Mouse (Mus musculus) hindbrain, postnatal 0 days (tissue): Measurements from ENCODE around the gene Kcng3. TPM values are rescaled to one million over a fixed set of nuclear protein-coding genes. Genes with fewer than 3 reads are reported as not detected.

Experiments
- ATAC-seq: fragments of 200-750 bp; cut with Nextera tagmentation; 2 replicates; pipeline ENCODE4 v1.8.0; 2017; ENCODE audit warnings: mild to moderate bottlenecking, moderate TSS enrichment, moderate library complexity
- DNase-seq: peaks from one replicate; pipeline ENCODE4 v3.0.0-alpha.2; 2015; ENCODE audit warnings: low spot score
- H3K27ac ChIP-seq: fragments of 300-500 bp; sonication (generic); 2 replicates; pipeline ENCODE4 v1.5.1; 2014; ENCODE audit warnings: mild to moderate bottlenecking
- H3K27me3 ChIP-seq: fragments of 300-500 bp; sonication (generic); 2 replicates; pipeline ENCODE4 v1.6.1; 2014; ENCODE audit warnings: low read length, mixed read lengths; ENCODE audit not compliant: insufficient read depth
- H3K36me3 ChIP-seq: fragments of 300-500 bp; sonication (generic); 2 replicates; pipeline ENCODE4 v1.6.1; 2014; ENCODE audit warnings: low read length, mixed read lengths; ENCODE audit not compliant: insufficient read depth
- H3K4me1 ChIP-seq: fragments of 300-500 bp; sonication (generic); 2 replicates; pipeline ENCODE4 v1.6.1; 2014; ENCODE audit warnings: antibody characterized with exemption, low read length, mixed read lengths; ENCODE audit not compliant: insufficient read depth
- H3K4me2 ChIP-seq: fragments of 300-500 bp; sonication (generic); 2 replicates; pipeline ENCODE4 v1.6.1; 2014; ENCODE audit warnings: low read depth, mild to moderate bottlenecking, low read length, moderate library complexity, mixed read lengths
- H3K4me3 ChIP-seq: fragments of 300-500 bp; sonication (generic); 2 replicates; pipeline ENCODE4 v1.5.1; 2014; ENCODE audit warnings: low read length
- H3K9ac ChIP-seq: fragments of 300-500 bp; sonication (generic); replicated peaks from 2 replicates; pipeline ENCODE4 v1.6.1; 2014; ENCODE audit warnings: mild to moderate bottlenecking, low read length, moderate library complexity, mixed read lengths
- H3K9me3 ChIP-seq: fragments of 300-500 bp; sonication (generic); 2 replicates; pipeline ENCODE4 v1.6.1; 2016; ENCODE audit warnings: low read length, mixed read lengths
- CTCF ChIP-seq: IDR thresholded peaks from 2 replicates; pipeline ENCODE4 v1.5.1; 2016; ENCODE audit warnings: antibody characterized with exemption, control low read depth, low read depth
- WGBS: fragments of 180-500 bp; shearing (Covaris S2); extraction: QIAGEN DNeasy Blood & Tissue Kit; methylation state at CpG from one replicate; pipeline ENCODE4 v1.1.7; 2014; 5-methylcytosine and 5-hydroxymethylcytosine counted together
- polyA plus RNA-seq: library from polyadenylated mRNA; unstranded; fragments of >200 nt; fragmentation: Nextera tagmentation; extraction: Ambion mirVana; gene quantifications from 2 replicates; pipeline ENCODE4 v1.2.1, GENCODE M21; 2015
- total RNA-seq: library from RNA; depleted of rRNA; stranded (reverse); fragments of >200 nt; gene quantifications from 2 replicates; pipeline ENCODE4 v1.2.3, GENCODE M21; 2014

Kcng3 gene
- total and polyA plus RNA-seq, 2 experiments from 2014 or later: 0.06 to 2.2 TPM

DNA sequence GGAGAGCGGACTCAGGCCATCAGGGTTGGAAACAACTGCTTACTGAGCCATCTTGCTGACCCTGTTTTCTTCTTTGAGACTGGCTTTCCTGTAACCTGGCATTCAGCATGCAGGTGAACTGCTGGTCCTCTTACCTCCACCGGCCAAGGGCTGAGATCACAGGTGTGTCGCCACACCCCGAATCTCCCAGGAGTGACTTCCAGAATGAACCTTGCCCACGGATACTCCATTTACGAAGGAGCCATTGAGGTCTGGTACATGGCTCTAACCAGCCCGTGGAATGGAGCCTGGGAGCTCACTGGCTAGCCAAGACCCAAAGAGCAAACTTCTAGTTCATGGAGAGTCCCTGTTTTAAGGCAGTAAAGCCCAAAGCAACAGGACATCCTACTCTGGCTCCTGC, 15.7 kb upstream of the Kcng3 start:
- Histone ChIP-seq H3K4me3 (no peak overlapping the region), H3K27ac (no peak overlapping the region), H3K9ac (no peak overlapping the region), H3K36me3 (no peaks in the 10 kb centered on the region), H3K9me3 (no peaks in the 10 kb centered on the region), H3K4me2 (no peak overlapping the region), H3K27me3 (no peaks in the 10 kb centered on the region), H3K4me1 (no peaks in the 10 kb centered on the region)
- ATAC-seq (no peak), DNase-seq (no peak)
- no peak for TF ChIP-seq CTCF
- 98% methylated on average over 7 of the region's 7 CpGs for WGBS

DNA sequence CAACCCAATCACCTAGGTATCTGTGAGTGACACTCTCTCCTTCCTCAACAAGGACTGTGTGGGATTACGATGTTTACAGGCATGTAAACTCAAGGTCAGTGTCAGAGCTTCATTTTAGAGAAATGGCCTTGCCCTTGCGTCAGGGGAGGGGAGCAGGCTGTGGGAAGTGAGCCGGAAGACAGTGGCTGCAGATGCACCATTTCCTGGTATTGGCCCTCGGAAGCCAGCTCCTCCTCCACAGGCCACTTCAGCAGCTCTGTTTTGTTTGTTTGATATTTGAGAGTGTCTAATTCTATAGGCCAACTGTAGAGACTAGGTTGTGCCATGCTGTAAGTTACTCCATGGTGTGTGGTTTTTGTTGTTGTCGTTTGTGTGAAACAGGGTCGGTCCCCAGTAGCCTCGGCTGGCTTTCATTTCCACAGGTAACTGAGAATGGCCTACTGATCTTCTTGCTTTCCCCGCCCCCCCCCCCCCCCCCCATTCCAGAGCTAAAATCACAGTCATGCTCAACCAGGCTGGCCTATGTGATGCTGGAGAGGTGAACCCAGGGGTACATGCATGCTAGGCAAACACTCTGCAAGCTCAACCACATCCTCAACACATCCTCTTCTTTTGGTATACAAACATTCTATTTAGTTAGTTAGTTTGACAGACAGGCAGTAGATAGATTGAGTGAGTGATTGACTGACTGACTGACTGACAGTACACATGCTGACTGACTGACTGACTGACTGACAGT, 14.9 kb upstream of the Kcng3 start:
- Histone ChIP-seq H3K4me1 (no peaks in the 10 kb centered on the region), H3K4me2 (no peak overlapping the region), H3K27ac (no peak overlapping the region), H3K9ac (no peak overlapping the region), H3K9me3 (no peaks in the 10 kb centered on the region), H3K36me3 (no peaks in the 10 kb centered on the region), H3K4me3 (no peak overlapping the region), H3K27me3 (no peaks in the 10 kb centered on the region)
- DNase-seq (no peak), ATAC-seq (no peak)
- TF ChIP-seq CTCF: no peak
- 84% methylated on average over 8 of the region's 8 CpGs for WGBS

DNA sequence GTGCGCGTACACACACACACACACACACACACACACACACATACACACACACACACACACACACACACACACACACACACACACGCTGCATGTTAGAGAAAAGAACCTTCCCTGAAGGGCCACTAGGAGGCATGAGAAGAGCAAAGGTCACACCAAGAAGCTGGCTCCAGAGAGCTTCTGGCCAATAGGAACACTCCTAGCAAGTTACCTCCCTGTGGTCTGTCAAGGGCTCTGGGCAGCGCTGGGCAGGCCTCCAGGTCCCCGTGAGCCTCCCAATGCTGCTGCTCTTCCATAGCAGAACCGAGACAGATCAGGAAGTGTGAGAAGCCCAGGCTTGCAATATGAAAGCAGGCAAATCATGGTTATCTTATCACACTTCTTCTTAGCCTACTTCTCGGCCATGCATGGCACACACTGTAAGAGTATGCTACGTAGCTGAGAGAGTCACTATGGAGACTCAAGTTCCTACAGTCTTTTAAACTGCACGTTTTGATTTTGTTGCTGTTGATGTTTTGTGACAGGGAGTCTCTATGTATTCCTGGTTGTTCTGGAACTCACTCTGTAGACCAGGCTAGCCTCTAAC, 13.6 kb upstream of the Kcng3 start:
- Histone ChIP-seq H3K9ac (no peak overlapping the region), H3K9me3 (no peaks in the 10 kb centered on the region), H3K27me3 (no peaks in the 10 kb centered on the region), H3K4me3 (no peak overlapping the region), H3K4me2 (no peak overlapping the region), H3K36me3 (no peaks in the 10 kb centered on the region), H3K27ac (no peak overlapping the region), H3K4me1 (no peaks in the 10 kb centered on the region)
- WGBS: 56% methylated on average over 9 of the region's 9 CpGs
- DNase-seq: peak; percentile 35
- peak; percentile 36 for TF ChIP-seq CTCF
- ATAC-seq: no peak

DNA sequence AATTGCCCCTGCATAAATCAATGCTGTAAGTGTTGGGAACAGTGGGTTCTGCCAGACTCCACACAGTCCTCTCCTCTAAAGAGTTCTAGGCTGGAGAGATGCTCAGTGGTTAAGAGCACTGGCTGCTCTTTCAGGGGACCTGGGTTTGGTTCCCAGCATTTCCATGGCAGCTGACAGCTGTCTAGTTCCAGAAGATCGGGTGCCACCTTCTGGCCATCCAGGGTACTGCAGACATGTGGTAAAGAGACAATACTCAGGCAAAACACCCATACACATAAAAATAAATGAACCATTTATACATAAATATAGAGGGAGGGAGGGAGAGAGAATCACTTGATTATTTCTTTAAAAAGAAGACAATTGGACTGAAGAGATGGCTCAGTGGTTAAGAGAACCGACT, 5.7 kb upstream of the Kcng3 start:
- no peaks in the 10 kb centered on the region for H3K36me3 ChIP-seq
- no peak overlapping the region for H3K4me2 ChIP-seq
- peak; percentile 53 for TF ChIP-seq CTCF
- no peak overlapping the region for H3K4me3 ChIP-seq
- no peak for DNase-seq
- no peak for ATAC-seq
- 76% methylated on average over 2 of the region's 2 CpGs for WGBS
- no peak overlapping the region for H3K27ac ChIP-seq
- H3K9me3 ChIP-seq: no peaks in the 10 kb centered on the region
- H3K4me1 ChIP-seq: no peaks in the 10 kb centered on the region; the same call in 1 of the 2 replicates
- H3K9ac ChIP-seq: no peak overlapping the region
- H3K27me3 ChIP-seq: peaks cover 7% of the 10 kb centered on the region; the same call in 1 of the 2 replicates

DNA sequence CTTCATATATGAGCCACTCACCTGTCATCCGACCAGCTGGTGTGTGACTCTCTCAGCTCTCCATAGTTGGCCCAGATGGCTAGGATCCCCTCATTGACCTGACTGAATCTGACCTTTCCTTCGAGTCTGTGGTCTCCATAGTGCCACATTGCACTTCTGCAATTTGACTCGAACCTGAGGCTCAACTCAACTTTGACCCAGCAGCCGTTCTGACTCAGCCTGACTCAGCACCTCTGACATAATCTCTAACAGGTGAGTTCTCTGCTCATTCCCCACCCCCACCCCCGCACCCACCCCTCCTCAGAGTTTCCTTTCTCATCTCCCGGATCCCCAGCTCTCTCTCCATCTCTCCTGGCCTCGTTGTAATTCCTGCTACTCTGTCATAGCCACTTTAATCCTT, 4.7 kb upstream of the Kcng3 start:
- DNase-seq: no peak
- Histone ChIP-seq H3K9ac (no peak overlapping the region), H3K4me3 (no peak overlapping the region), H3K27ac (no peak overlapping the region), H3K9me3 (no peaks in the 10 kb centered on the region), H3K4me2 (no peak overlapping the region), H3K4me1 (no peaks in the 10 kb centered on the region; the same call in 1 of the 2 replicates), H3K27me3 (peaks cover 7% of the 10 kb centered on the region; the same call in 1 of the 2 replicates), H3K36me3 (no peaks in the 10 kb centered on the region)
- no peak for ATAC-seq
- 85% methylated on average over 7 of the region's 7 CpGs for WGBS
- no peak for TF ChIP-seq CTCF

DNA sequence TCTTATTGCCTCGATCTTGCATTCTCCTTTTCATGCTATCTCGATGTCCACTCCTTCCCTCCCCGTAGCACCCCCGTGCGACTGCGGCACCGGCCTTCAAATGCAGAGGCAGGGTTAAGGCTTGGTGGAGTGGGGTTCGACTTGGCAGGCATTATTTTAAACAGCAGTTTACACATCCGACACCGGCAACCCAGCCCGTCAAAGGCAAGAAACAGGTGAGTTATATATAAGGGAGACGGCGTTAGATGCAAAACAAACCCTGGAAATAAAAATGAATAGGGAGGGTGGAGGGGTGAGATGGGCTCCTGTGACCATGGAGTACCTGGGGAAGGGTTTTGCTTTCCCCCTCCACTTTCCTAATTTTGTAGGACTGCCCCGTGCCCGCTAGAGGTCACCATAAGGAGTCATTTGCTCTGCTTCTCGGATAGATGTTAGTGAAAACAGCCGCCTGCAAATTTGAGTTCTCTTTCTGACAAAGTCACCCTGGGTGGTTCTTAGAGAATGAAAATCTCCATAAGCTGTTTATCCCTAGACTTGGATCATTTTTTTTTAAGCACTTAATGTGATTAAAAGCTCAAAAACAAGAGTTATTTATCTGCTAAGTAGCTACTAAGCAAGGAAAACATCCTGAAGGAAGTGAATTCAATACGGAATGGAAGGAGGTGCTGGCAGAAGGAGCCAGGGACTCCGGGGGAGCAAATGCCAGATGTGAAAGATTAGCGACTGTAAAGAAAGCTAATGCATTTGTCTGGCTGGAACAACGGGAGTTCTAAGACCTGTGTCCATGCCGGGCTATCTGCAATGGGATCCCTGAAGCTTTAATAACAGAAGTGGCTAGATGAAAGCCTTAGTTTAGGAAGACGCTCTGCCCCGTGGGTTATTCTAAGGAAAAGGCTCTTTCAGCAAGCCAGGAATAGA, 1.2 kb upstream of the Kcng3 start:
- ATAC-seq (peak; percentile 41), DNase-seq (peak; percentile 87)
- peaks cover 34% of the 10 kb centered on the region for H3K27me3 ChIP-seq
- H3K4me2 ChIP-seq: peak overlapping the region; percentile 74
- 2% methylated on average over 24 of the region's 24 CpGs for WGBS
- H3K4me1 ChIP-seq: no peaks in the 10 kb centered on the region; the same call in 1 of the 2 replicates
- peak; percentile 73 for TF ChIP-seq CTCF
- peak overlapping the region; percentile 37; the same call in 1 of the 2 replicates for H3K9ac ChIP-seq
- H3K36me3 ChIP-seq: no peaks in the 10 kb centered on the region
- H3K27ac ChIP-seq: 0 out of 2 replicates have a peak overlapping the region, but pooled peaks have one; percentile 11
- no peaks in the 10 kb centered on the region for H3K9me3 ChIP-seq
- H3K4me3 ChIP-seq: peak overlapping the region; percentile 51
